Mouse (Mus musculus) adrenal gland, adult 8-10 months (tissue): ENCODE data around the gene Olfr1426. TPM values are rescaled to one million over a fixed set of nuclear protein-coding genes. Genes with fewer than 3 reads are reported as not detected.
"Not testable (repeated sequence)": the region's sequence is repeated elsewhere in the genome, so short reads cannot be mapped to it uniquely, and the experiment has no call there.

ENCODE experiments used
- DNase-seq: peaks from one replicate; pipeline ENCODE4 v3.0.0; 2022
- total RNA-seq, 4 experiments: library from RNA; stranded (reverse); gene quantifications; 2 replicates each; pipeline ENCODE4 v1.2.4; 2022

Olfr1426 gene
- total RNA-seq = not detected

GRCm38 (mm10) chr19:12091913-12092312 is at the start of gene Olfr1426:
Gene Olfr1426, minus strand, starts transcription at chr19:12092013.
- no peak for DNase-seq

- DNase-seq = no peak
Measured at GRCm38 (mm10) chr19:12134289-12134688, 42.5 kb upstream of the Olfr1426 start.

GRCm38 (mm10) chr19:12123103-12123502 is 31.3 kb upstream of the Olfr1426 start, which contains the start of gene Olfr76:
Gene Olfr76, minus strand, starts transcription at chr19:12123203.
- no peak for DNase-seq

- DNase-seq = no peak
Measured at GRCm38 (mm10) chr19:12116464-12116863, 24.7 kb upstream of the Olfr1426 start.

GRCm38 (mm10) chr19:12115797-12116196 is 24.0 kb upstream of the Olfr1426 start, which contains the start of gene Olfr1428:
Gene Olfr1428, minus strand, starts transcription at chr19:12115897.
- DNase-seq = no peak

- no peak for DNase-seq
Measured at GRCm38 (mm10) chr19:12113807-12114206, 22.0 kb upstream of the Olfr1426 start.

GRCm38 (mm10) chr19:12104541-12104940 is 12.7 kb upstream of the Olfr1426 start:
- DNase-seq = no peak

- DNase-seq = no peak
Measured at GRCm38 (mm10) chr19:12103234-12103633, 11.4 kb upstream of the Olfr1426 start, which contains the start of gene Olfr1427. Gene Olfr1427, minus strand, starts transcription at chr19:12103334.

- not testable (repeated sequence) for DNase-seq
Measured at GRCm38 (mm10) chr19:12077631-12078030, 14.2 kb downstream of the Olfr1426 start, which contains the start of gene Olfr1425. Gene Olfr1425, minus strand, starts transcription at chr19:12077731.

- DNase-seq = not testable (repeated sequence)
Measured at GRCm38 (mm10) chr19:12069546-12069945, 22.3 kb downstream of the Olfr1426 start.

- not testable (repeated sequence) for DNase-seq
Measured at GRCm38 (mm10) chr19:12067806-12068205, 24.0 kb downstream of the Olfr1426 start.

GRCm38 (mm10) chr19:12062582-12062981 is 29.2 kb downstream of the Olfr1426 start, which contains the start of gene Olfr1424:
Gene Olfr1424, minus strand, starts transcription at chr19:12062682.
- not testable (repeated sequence) for DNase-seq

GRCm38 (mm10) chr19:12043163-12043562 is 48.6 kb downstream of the Olfr1426 start:
- DNase-seq = no peak

- DNase-seq = no peak
Measured at GRCm38 (mm10) chr19:12041217-12041616, 50.6 kb downstream of the Olfr1426 start, which contains the start of gene Olfr1423. Gene Olfr1423, minus strand, starts transcription at chr19:12041317.

- no peak for DNase-seq
Measured at GRCm38 (mm10) chr19:12037727-12038126, 54.1 kb downstream of the Olfr1426 start.

Other genes with a start within 250 kb of the Olfr1426 start
- not detected for gene Olfr1418, start 230.9 kb downstream of the Olfr1426 start, total RNA-seq
- gene Olfr1419, start 216.9 kb downstream of the Olfr1426 start, total RNA-seq = not detected
- gene Olfr1420, start 205.4 kb downstream of the Olfr1426 start, total RNA-seq = not detected
- gene Patl1, start 179.6 kb downstream of the Olfr1426 start, total RNA-seq = 10 to 100 TPM; 23.1 to 28.0 (median 25.6) TPM
- 100 to 1,000 TPM in 2 of 4 experiments, 10 to 100 TPM in 2; 96.8 to 109 (median 102) TPM for gene Osbp, start 126.1 kb downstream of the Olfr1426 start, total RNA-seq
- not detected for gene Olfr1423, start 50.7 kb downstream of the Olfr1426 start, total RNA-seq
- not detected for gene Olfr1424, start 29.3 kb downstream of the Olfr1426 start, total RNA-seq
- not detected for gene Olfr1425, start 14.3 kb downstream of the Olfr1426 start, total RNA-seq
- not detected for gene Olfr1427, start 11.3 kb upstream of the Olfr1426 start, total RNA-seq
- gene Olfr1428, start 23.9 kb upstream of the Olfr1426 start, total RNA-seq = not detected
- not detected for gene Olfr76, start 31.2 kb upstream of the Olfr1426 start, total RNA-seq
- gene Olfr1555-ps1, start 78.1 kb upstream of the Olfr1426 start, total RNA-seq = not detected
- not detected for gene Olfr1431, start 108.6 kb upstream of the Olfr1426 start, total RNA-seq
- not detected for gene Olfr1432, start 140.6 kb upstream of the Olfr1426 start, total RNA-seq
- not detected for gene Olfr262, start 149.6 kb upstream of the Olfr1426 start, total RNA-seq
- gene Olfr235, start 169.0 kb upstream of the Olfr1426 start, total RNA-seq = not detected
- gene Olfr1434, start 187.8 kb upstream of the Olfr1426 start, total RNA-seq = not detected
- not detected for gene Olfr1436, start 207.1 kb upstream of the Olfr1426 start, total RNA-seq
- gene Olfr1437, start 233.1 kb upstream of the Olfr1426 start, total RNA-seq = not detected
- gene Olfr1438-ps1, start 243.9 kb upstream of the Olfr1426 start, total RNA-seq = not detected